ENCODE assay signal across 27 mouse cellular contexts in genomic region chr2:128386846-128387621, GRCm38 (mm10).
DNase-seq lines count a peak whose midpoint lies in the region; ATAC-seq lines count a peak whose summit lies in the region.
"Had no signal": no experiment of that assay in that cellular context is flagged by ENCODE, and none has a peak within 500 bp of the region (broad histone marks: within the 10 kb centered on the region; RNA-seq: fewer than 3 reads in every experiment).

No protein-coding gene starts in this region.

- peaks cover 50% of the 10 kb centered on the region for H3K4me1 ChIP-seq in heart, embryonic 12.5 days (replicated peaks)
- H3K4me1 ChIP-seq in embryonic facial prominence, embryonic 14.5 days (ENCODE audit: control insufficient read depth, insufficient read depth, low read length) = peaks cover 7% of the 10 kb centered on the region; the same call in 1 of the 2 replicates
- H3K4me1 ChIP-seq: liver, embryonic 12.5 days had no signal

- DNase-seq in heart, postnatal 25 days (ENCODE audit: low spot score) = no peak
- peak; percentile 57 for DNase-seq in embryonic facial prominence, embryonic 14.5 days (ENCODE audit: low spot score)
- DNase-seq in kidney, adult 9 months = peak; percentile 89
- DNase-seq in kidney, postnatal 25 days = peak; percentile 69 to 85
- no peak for DNase-seq in layer of hippocampus, adult 9-10 months (ENCODE audit: low spot score)
- DNase-seq in left cerebral cortex, adult 9 months (ENCODE audit: low spot score in 2 of 2) = no peak
- DNase-seq: adrenal gland, postnatal 10 days; cerebellum, adult 18-20 months; cerebellum, postnatal 25 days; gastrocnemius, postnatal 10 days; lung, adult 2 months; lung, postnatal 4 days; retina, postnatal 1 day; right cerebral cortex, postnatal 25 days; thymus, postnatal 14 days had no signal

- no peaks in the 10 kb centered on the region for H3K27me3 ChIP-seq in heart, embryonic 12.5 days (replicated peaks)
- H3K27me3 ChIP-seq in embryonic facial prominence, embryonic 14.5 days (replicated peaks; ENCODE audit: control insufficient read depth, insufficient read depth, low read length) = no peaks in the 10 kb centered on the region; the same call in 1 of the 2 replicates
- H3K27me3 ChIP-seq: limb, embryonic 12.5 days had no signal

- no peak overlapping the region for H3K9ac ChIP-seq in heart, embryonic 12.5 days
- no peak overlapping the region for H3K9ac ChIP-seq in embryonic facial prominence, embryonic 14.5 days (ENCODE audit: low read depth, low read length)
- H3K9ac ChIP-seq: forebrain, embryonic 15.5 days; limb, embryonic 12.5 days; liver, embryonic 12.5 days; neural tube, embryonic 13.5 days had no signal

- H3K36me3 ChIP-seq in heart, embryonic 12.5 days = no peaks in the 10 kb centered on the region
- H3K36me3 ChIP-seq in embryonic facial prominence, embryonic 14.5 days (ENCODE audit: control insufficient read depth, insufficient read depth, low read length) = no peaks in the 10 kb centered on the region
- H3K36me3 ChIP-seq: forebrain, embryonic 15.5 days; heart, embryonic 10.5 days; hindbrain, embryonic 10.5 days; limb, embryonic 12.5 days; liver, embryonic 12.5 days; midbrain, embryonic 10.5 days; neural tube, embryonic 13.5 days had no signal

- intact Hi-C loops in heart, postnatal 25 days (cut with DNase I) = no loop called here

- H3K27ac ChIP-seq in heart, embryonic 12.5 days (ENCODE audit: poor library complexity, severe bottlenecking) = no peak overlapping the region
- no peak overlapping the region for H3K27ac ChIP-seq in embryonic facial prominence, embryonic 14.5 days (replicated peaks; ENCODE audit: low read depth, low read length)
- H3K27ac ChIP-seq: forebrain, embryonic 15.5 days; heart, embryonic 10.5 days; limb, embryonic 12.5 days; liver, embryonic 12.5 days; midbrain, embryonic 10.5 days; neural tube, embryonic 13.5 days had no signal

- H3K9me3 ChIP-seq in heart, embryonic 12.5 days (replicated peaks) = no peaks in the 10 kb centered on the region
- no peaks in the 10 kb centered on the region for H3K9me3 ChIP-seq in embryonic facial prominence, embryonic 14.5 days (ENCODE audit: control insufficient read depth, low read length)
- H3K9me3 ChIP-seq: forebrain, embryonic 15.5 days; heart, embryonic 10.5 days; hindbrain, embryonic 10.5 days; limb, embryonic 12.5 days; liver, embryonic 12.5 days; midbrain, embryonic 10.5 days; neural tube, embryonic 13.5 days had no signal

- 52% methylated on average over 4 of the region's 4 CpGs for WGBS in heart, embryonic 12.5 days
- 42% methylated on average over 4 of the region's 4 CpGs for WGBS in embryonic facial prominence, embryonic 14.5 days

- no peak overlapping the region for H3K4me2 ChIP-seq in heart, embryonic 12.5 days
- H3K4me2 ChIP-seq in embryonic facial prominence, embryonic 14.5 days (ENCODE audit: low read depth, low read length) = no peak overlapping the region
- H3K4me2 ChIP-seq: forebrain, embryonic 15.5 days; limb, embryonic 12.5 days; liver, embryonic 12.5 days; neural tube, embryonic 13.5 days had no signal

- 0 out of 2 replicates have a peak, but pooled peaks have one; percentile 9 for ATAC-seq in heart, embryonic 12.5 days (ENCODE audit: insufficient number of reproducible peaks, low FRiP score)
- peak; percentile 37; the same call in 1 of the 2 replicates for ATAC-seq in embryonic facial prominence, embryonic 14.5 days (ENCODE audit: low read depth)
- ATAC-seq in megakaryocyte progenitor cell, adult 5-6 weeks (replicated peaks; ENCODE audit: poor library complexity) = no peak
- ATAC-seq: forebrain, embryonic 15.5 days; hindbrain, embryonic 16.5 days; liver, embryonic 12.5 days; midbrain, embryonic 16.5 days had no signal

- no peak overlapping the region for H3K4me3 ChIP-seq in heart, embryonic 12.5 days
- no peak overlapping the region for H3K4me3 ChIP-seq in embryonic facial prominence, embryonic 14.5 days (ENCODE audit: low read depth, low read length)
- H3K4me3 ChIP-seq: forebrain, embryonic 15.5 days; heart, embryonic 10.5 days; hindbrain, embryonic 10.5 days; limb, embryonic 12.5 days; liver, embryonic 12.5 days; midbrain, embryonic 10.5 days; myocyte; neural tube, embryonic 13.5 days had no signal

Comparison
In these comparisons a context has a peak if more than half of its experiments do, and no peak if none do; other contexts are left out.
1. DNase-seq: peak in embryonic facial prominence, embryonic 14.5 days (single experiment), kidney, adult 9 months (single experiment) and kidney, postnatal 25 days (2 of 2); none in heart, postnatal 25 days (single experiment), layer of hippocampus, adult 9-10 months (single experiment) and left cerebral cortex, adult 9 months (0 of 2).